Mouse (Mus musculus): ENCODE results near the gene Olfr1396. TPM values are rescaled to one million over a fixed set of nuclear protein-coding genes. Genes with fewer than 3 reads are reported as not detected.

Olfr1396 gene
- total RNA-seq, 2 experiments from 2014 or later = not detected

Other genes starting within 250 kb of the Olfr1396 start
- 1 to 10 TPM; 5.9 to 7.0 TPM for gene Irgm1, start 243.2 kb downstream of the Olfr1396 start, total RNA-seq (2021)
- under 1 TPM; 0.49 to 0.52 TPM for gene Gm5431, start 212.7 kb downstream of the Olfr1396 start, total RNA-seq (2021)
- gene Psme2b, start 168.7 kb downstream of the Olfr1396 start, total RNA-seq (2021) = 1 to 10 TPM; 1.2 to 1.5 TPM
- gene Olfr56, start 136.0 kb downstream of the Olfr1396 start, total RNA-seq (2021) = under 1 TPM; 0.12 to 0.16 TPM
- 1 to 10 TPM in 1 of 2 experiments, under 1 TPM in 1; 0.59 to 1.0 TPM for gene 9930111J21Rik1, start 135.5 kb downstream of the Olfr1396 start, total RNA-seq (2021)
- gene Gm12185, start 122.6 kb downstream of the Olfr1396 start, total RNA-seq (2021) = under 1 TPM; 0.19 to 0.34 TPM
- gene Tgtp1, start 120.7 kb downstream of the Olfr1396 start, total RNA-seq (2021) = under 1 TPM in 1 of 2 experiments, not detected in 1; 0.09 TPM
- 1 to 10 TPM in 1 of 2 experiments, under 1 TPM in 1; 0.87 to 1.9 TPM for gene 9930111J21Rik2, start 63.6 kb downstream of the Olfr1396 start, total RNA-seq (2021)
- not detected for gene Tgtp2, start 50.7 kb downstream of the Olfr1396 start, total RNA-seq (2021)
- 1 to 10 TPM in 1 of 2 experiments, under 1 TPM in 1; 0.77 to 1.9 TPM for gene Ifi47, start 38.3 kb downstream of the Olfr1396 start, total RNA-seq (2021)
- not detected for gene Olfr1395, start 27.4 kb upstream of the Olfr1396 start, total RNA-seq (2021)
- gene Olfr1394, start 39.5 kb upstream of the Olfr1396 start, total RNA-seq (2021) = not detected
- gene Btnl9, start 72.3 kb upstream of the Olfr1396 start, total RNA-seq (2021) = 1 to 10 TPM; 5.9 to 7.7 TPM
- gene Zfp62, start 88.4 kb upstream of the Olfr1396 start, total RNA-seq (2021) = 10 to 100 TPM; 20.8 to 27.5 TPM
- 10 to 100 TPM; 42.7 to 60.3 TPM for gene Mgat1, start 129.3 kb upstream of the Olfr1396 start, total RNA-seq (2021)
- under 1 TPM; 0.18 to 0.33 TPM for gene Olfr1393, start 163.4 kb upstream of the Olfr1396 start, total RNA-seq (2021)
- not detected for gene Olfr1392, start 170.4 kb upstream of the Olfr1396 start, total RNA-seq (2021)
- gene Olfr10, start 189.9 kb upstream of the Olfr1396 start, total RNA-seq (2021) = not detected
- gene Olfr1391, start 207.9 kb upstream of the Olfr1396 start, total RNA-seq (2021) = not detected
- not detected for gene Olfr1390, start 220.3 kb upstream of the Olfr1396 start, total RNA-seq (2021)